Mouse (Mus musculus): ENCODE measurements around the gene Mboat7. TPM values are rescaled to one million over a fixed set of nuclear protein-coding genes. Genes with fewer than 3 reads are reported as not detected.

The Mboat7 gene
- total RNA-seq, 2 experiments from 2014 or later, result 167 to 184 TPM

- DNase-seq (ENCODE audit: low spot score in 2 of 2), result peak; percentile 99
Observed at GRCm38 (mm10) chr7:3644672-3645487, 48.4 kb downstream of the Mboat7 start, which contains the start of gene Cnot3. Gene Cnot3 (plus strand): TSS chr7:3645268.

GRCm38 (mm10) chr7:3644348-3644671, 49.0 kb downstream of the Mboat7 start:
- peak in 1 of 2 experiments; percentile 11 for DNase-seq (ENCODE audit: low spot score in 2 of 2)

- DNase-seq (ENCODE audit: low spot score in 2 of 2), result no peak
Observed at GRCm38 (mm10) chr7:3643843-3644242, 49.5 kb downstream of the Mboat7 start.

GRCm38 (mm10) chr7:3643412-3643811, 49.9 kb downstream of the Mboat7 start:
- no peak for DNase-seq (ENCODE audit: low spot score in 2 of 2)

DNA sequence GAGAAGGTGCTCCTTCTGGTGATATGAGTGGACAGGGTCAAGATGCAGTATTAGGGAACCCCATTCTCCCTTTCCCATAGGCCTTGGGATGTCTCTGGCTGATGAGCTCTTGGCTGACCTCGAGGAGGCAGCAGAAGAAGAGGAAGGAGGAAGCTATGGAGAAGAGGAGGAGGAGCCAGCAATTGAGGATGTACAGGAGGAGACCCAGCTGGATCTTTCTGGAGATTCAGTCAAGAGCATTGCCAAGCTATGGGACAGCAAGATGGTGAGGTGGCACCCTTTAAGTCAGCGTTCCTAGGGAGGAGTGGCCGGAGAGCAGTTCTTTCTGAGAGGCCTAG, 62.9 kb downstream of the Mboat7 start:
- DNase-seq (ENCODE audit: low spot score in 2 of 2), result no peak

- peak; percentile 94 to 97 for DNase-seq (ENCODE audit: low spot score in 2 of 2)
Observed at GRCm38 (mm10) chr7:3629543-3630477, 63.5 kb downstream of the Mboat7 start, which contains the start of the genes Tfpt and Prpf31. Gene Tfpt (minus strand): TSS chr7:3629929. Gene Prpf31 (plus strand): TSS chr7:3629985.

- no peak for DNase-seq (ENCODE audit: low spot score in 2 of 2)
Observed at GRCm38 (mm10) chr7:3629030-3629429, 64.3 kb downstream of the Mboat7 start.

Small RNA genes within 50 kb of the gene (microRNA-seq; reads per million reads assigned to microRNA genes)
- gene Mir3572, result 3.0 to 5.9 reads per million in 2 experiments

Other genes with a start within 250 kb of the Mboat7 start
- not detected for gene Tarm1, start 190.9 kb downstream of the Mboat7 start, total RNA-seq (2021)
- 1 to 10 TPM; 1.0 to 1.1 TPM for gene Oscar, start 77.4 kb downstream of the Mboat7 start, total RNA-seq (2021)
- 100 to 1,000 TPM; 549 to 603 TPM for gene Ndufa3, start 76.2 kb downstream of the Mboat7 start, total RNA-seq (2021)
- gene Tfpt, start 63.6 kb downstream of the Mboat7 start, total RNA-seq (2021), result 10 to 100 TPM; 39.2 to 44.2 TPM
- gene Prpf31, start 63.5 kb downstream of the Mboat7 start, total RNA-seq (2021), result 10 to 100 TPM; 49.7 to 55.4 TPM
- gene Cnot3, start 48.3 kb downstream of the Mboat7 start, total RNA-seq (2021), result 10 to 100 TPM; 59.1 to 60.6 TPM
- gene Leng1, start 27.7 kb downstream of the Mboat7 start, total RNA-seq (2021), result 1 to 10 TPM; 5.8 to 6.6 TPM
- 1 to 10 TPM; 5.6 to 6.2 TPM for gene Tmc4, start 16.0 kb downstream of the Mboat7 start, total RNA-seq (2021)
- 10 to 100 TPM; 79.6 to 89.9 TPM for gene Tsen34, start 660 bp downstream of the Mboat7 start, total RNA-seq (2021)
- gene Rps9, start 10.5 kb upstream of the Mboat7 start, total RNA-seq (2021), result 100 to 1,000 TPM; 390 to 414 TPM
- gene Pirb, start 26.9 kb upstream of the Mboat7 start, total RNA-seq (2021), result under 1 TPM in 1 of 2 experiments, not detected in 1; 0.15 TPM
- gene Gm15448, start 132.2 kb upstream of the Mboat7 start, total RNA-seq (2021), result not detected
- not detected for gene Pira2, start 151.5 kb upstream of the Mboat7 start, total RNA-seq (2021)
- not detected for gene Gm14548, start 204.6 kb upstream of the Mboat7 start, total RNA-seq (2021)
- not detected for gene Lilra6, start 222.0 kb upstream of the Mboat7 start, total RNA-seq (2021)